Mouse (Mus musculus): Measurements from ENCODE around the gene Syn2. TPM values are rescaled to one million over a fixed set of nuclear protein-coding genes. Genes with fewer than 3 reads are reported as not detected.

The Syn2 gene
- total and polyA plus RNA-seq, 3 experiments = 0.59 to 1.6 (median 1.2) TPM

DNA sequence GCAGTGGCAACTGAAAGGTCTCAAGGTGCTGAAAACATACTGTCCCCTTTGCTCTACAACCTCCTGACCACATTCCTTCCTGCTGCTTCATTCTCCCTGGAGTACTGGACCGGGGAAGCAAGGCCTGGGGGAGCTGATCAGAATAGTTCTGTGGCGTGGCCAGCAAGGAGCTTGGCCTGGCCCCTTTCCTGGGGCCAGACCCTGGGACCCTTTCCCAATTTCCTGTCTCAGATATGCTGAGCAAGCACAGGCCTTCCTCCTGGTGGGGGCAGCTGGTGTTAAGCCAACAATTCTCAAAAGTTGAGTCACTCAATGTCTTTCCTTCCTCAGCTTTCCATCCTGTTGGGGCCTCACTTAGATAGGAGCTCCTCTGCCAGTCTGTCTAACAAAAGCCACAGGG is 135.4 kb downstream of the Syn2 start:
- no peak overlapping the region for H3K27ac ChIP-seq (ENCODE audit: insufficient read depth, low read depth)
- no peak overlapping the region for H3K4me2 ChIP-seq (ENCODE audit: insufficient read depth, low read depth, poor library complexity, severe bottlenecking)
- TF ChIP-seq MEF2A (IDR thresholded peaks at IDR 0.05; ENCODE audit: borderline replicate concordance, low read depth, low read length) (no peak), ZNF384 (IDR thresholded peaks at IDR 0.05; ENCODE audit: low read depth, low read length) (no peak), USF2 (conservative IDR thresholded peaks at IDR 0.05; ENCODE audit: low read depth, low read length) (no peak), NRF1 (IDR thresholded peaks at IDR 0.05; ENCODE audit: low read depth, low read length) (no peak), HCFC1 (IDR thresholded peaks at IDR 0.05; ENCODE audit: low read depth, low read length) (no peak), GABPA (IDR thresholded peaks at IDR 0.05; ENCODE audit: insufficient replicate concordance, low read depth, low read length) (no peak), SMC3 (IDR thresholded peaks at IDR 0.05; ENCODE audit: low read depth, low read length) (no peak), UBTF (IDR thresholded peaks at IDR 0.05; ENCODE audit: low read depth, low read length) (no peak), JUND (conservative IDR thresholded peaks at IDR 0.05; ENCODE audit: low read depth, low read length) (no peak), MXI1 (IDR thresholded peaks at IDR 0.05; ENCODE audit: low read depth, low read length) (no peak), CHD2 (IDR thresholded peaks at IDR 0.05; ENCODE audit: low read length) (no peak), USF1 (IDR thresholded peaks at IDR 0.05; ENCODE audit: low read depth, low read length) (no peak), NELFE (IDR thresholded peaks at IDR 0.05; ENCODE audit: low read depth, low read length) (no peak), MYC (IDR thresholded peaks at IDR 0.05; ENCODE audit: low read depth, low read length) (no peak), RAD21 (IDR thresholded peaks at IDR 0.05; ENCODE audit: low read depth, low read length) (no peak), CHD1 (IDR thresholded peaks at IDR 0.05; ENCODE audit: low read depth, low read length) (no peak), ELF1 (IDR thresholded peaks at IDR 0.05; ENCODE audit: low read depth, low read length) (no peak), POLR2A (IDR thresholded peaks at IDR 0.05; ENCODE audit: low read depth, low read length) (no peak), SIN3A (IDR thresholded peaks at IDR 0.05; ENCODE audit: low read length) (no peak)
- H3K9me3 ChIP-seq (replicated peaks; ENCODE audit: low read length) = no peaks in the 10 kb centered on the region
- H3K4me3 ChIP-seq (replicated peaks in 1 of 3; ENCODE audit: low read depth in 2 of 3, low read length in 2 of 3, poor library complexity in 1 of 3) = no peak overlapping the region
- dilution Hi-C loops (cut with MboI; ENCODE audit: extremely low pct_ligation_motif_present, extremely low pct_unique_long_range_greater_than_20kb, low sequenced_read_pairs) = no loop called here
- in situ Hi-C loops (cut with MboI; ENCODE audit: low pct_ligation_motif_present, low pct_unique_long_range_greater_than_20kb, low sequenced_read_pairs) = loop anchor here (10.0 to 25.0 kb wide), 2 partner anchors 265 to 333 kb away; no protein-coding TSS in a partner anchor
- H3K79me2 ChIP-seq (replicated peaks; ENCODE audit: control insufficient read depth, extremely low read depth, insufficient read depth, poor library complexity, severe bottlenecking) = no peaks in the 10 kb centered on the region
- no peak overlapping the region for H3K9ac ChIP-seq (ENCODE audit: insufficient read depth, low read depth)
- peaks cover 0 to 5% of the 10 kb centered on the region in 2 experiments for H3K36me3 ChIP-seq (replicated peaks in 1 of 2; ENCODE audit: control insufficient read depth in 1 of 2, insufficient read depth in 1 of 2, low read length in 1 of 2)
- peaks cover 0 to 6% of the 10 kb centered on the region in 2 experiments; a peak in 2 of 4 replicates for H3K4me1 ChIP-seq (ENCODE audit: control insufficient read depth in 1 of 2, insufficient read depth in 2 of 2)
- H3K27me3 ChIP-seq (replicated peaks) = no peaks in the 10 kb centered on the region
- no peak for DNase-seq (ENCODE audit: extremely low read depth)

DNA sequence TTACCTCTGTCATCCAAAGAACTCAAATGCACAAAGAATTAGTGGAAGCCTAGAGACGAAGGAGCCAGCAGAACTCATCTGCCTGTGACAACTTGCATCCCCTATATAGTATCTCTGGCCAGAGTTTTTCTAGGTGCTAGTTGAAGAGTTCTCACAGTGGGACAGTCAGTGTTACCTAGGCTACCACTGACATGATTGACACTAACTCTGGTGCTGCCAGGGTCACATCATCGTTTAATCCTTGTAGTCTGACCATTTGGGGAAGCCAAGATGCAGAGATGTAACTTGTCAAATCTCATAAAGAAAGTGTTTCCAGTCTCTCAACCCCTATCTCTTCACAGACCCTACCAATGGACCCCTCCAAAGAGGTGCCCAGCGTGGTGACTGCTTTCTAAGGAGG is 136.6 kb downstream of the Syn2 start:
- no peak overlapping the region for H3K4me2 ChIP-seq (ENCODE audit: insufficient read depth, low read depth, poor library complexity, severe bottlenecking)
- no peak overlapping the region for H3K27ac ChIP-seq (ENCODE audit: insufficient read depth, low read depth)
- H3K4me1 ChIP-seq (ENCODE audit: control insufficient read depth in 1 of 2, insufficient read depth in 2 of 2) = peaks cover 0 to 6% of the 10 kb centered on the region in 2 experiments; a peak in 2 of 4 replicates
- in situ Hi-C loops (cut with MboI; ENCODE audit: low pct_ligation_motif_present, low pct_unique_long_range_greater_than_20kb, low sequenced_read_pairs) (loop anchor here (10.0 to 25.0 kb wide), 2 partner anchors 263 to 334 kb away; no protein-coding TSS in a partner anchor), dilution Hi-C loops (cut with MboI; ENCODE audit: extremely low pct_ligation_motif_present, extremely low pct_unique_long_range_greater_than_20kb, low sequenced_read_pairs) (no loop called here)
- no peak overlapping the region for H3K4me3 ChIP-seq (replicated peaks in 1 of 3; ENCODE audit: low read depth in 2 of 3, low read length in 2 of 3, poor library complexity in 1 of 3)
- H3K9ac ChIP-seq (ENCODE audit: insufficient read depth, low read depth) = no peak overlapping the region
- peaks cover 0 to 4% of the 10 kb centered on the region in 2 experiments for H3K36me3 ChIP-seq (replicated peaks in 1 of 2; ENCODE audit: control insufficient read depth in 1 of 2, insufficient read depth in 1 of 2, low read length in 1 of 2)
- H3K27me3 ChIP-seq (replicated peaks) = no peaks in the 10 kb centered on the region
- DNase-seq (ENCODE audit: extremely low read depth) = no peak
- H3K79me2 ChIP-seq (replicated peaks; ENCODE audit: control insufficient read depth, extremely low read depth, insufficient read depth, poor library complexity, severe bottlenecking) = no peaks in the 10 kb centered on the region
- no peaks in the 10 kb centered on the region for H3K9me3 ChIP-seq (replicated peaks; ENCODE audit: low read length)
- TF ChIP-seq ELF1 (IDR thresholded peaks at IDR 0.05; ENCODE audit: low read depth, low read length) (no peak), HCFC1 (IDR thresholded peaks at IDR 0.05; ENCODE audit: low read depth, low read length) (no peak), MYC (IDR thresholded peaks at IDR 0.05; ENCODE audit: low read depth, low read length) (no peak), ZMIZ1 (IDR thresholded peaks at IDR 0.05; ENCODE audit: low read depth, low read length) (no peak), KAT2A (IDR thresholded peaks at IDR 0.05; ENCODE audit: insufficient replicate concordance, low read length) (no peak), EP300 (IDR thresholded peaks at IDR 0.05; ENCODE audit: low read length) (no peak), CHD1 (IDR thresholded peaks at IDR 0.05; ENCODE audit: low read depth, low read length) (no peak), MXI1 (IDR thresholded peaks at IDR 0.05; ENCODE audit: low read depth, low read length) (no peak), BHLHE40 (IDR thresholded peaks at IDR 0.05; ENCODE audit: low read depth, low read length) (no peak), TBP (conservative IDR thresholded peaks at IDR 0.05; ENCODE audit: low read depth, low read length) (no peak), USF2 (conservative IDR thresholded peaks at IDR 0.05; ENCODE audit: low read depth, low read length) (no peak), RAD21 (IDR thresholded peaks at IDR 0.05; ENCODE audit: low read depth, low read length) (no peak)
